Mouse (Mus musculus) cortical plate, adult 2 months (tissue): ENCODE results near the gene Omt2a. TPM values are rescaled to one million over a fixed set of nuclear protein-coding genes. Genes with fewer than 3 reads are reported as not detected.
"Not testable (repeated sequence)": the region's sequence is repeated elsewhere in the genome, so short reads cannot be mapped to it uniquely, and the experiment has no call there.

Source experiments
- H3K27ac ChIP-seq: fragments of 200-500 bp; 2 replicates; pipeline ENCODE4 v1.5.1; 2012; ENCODE audit warnings: low read length, control low read depth, inconsistent platforms; ENCODE audit not compliant: insufficient read depth
- H3K4me1 ChIP-seq: fragments of 200-500 bp; 2 replicates; pipeline ENCODE4 v1.6.1; 2011; ENCODE audit warnings: low read length; ENCODE audit not compliant: control insufficient read depth, insufficient read depth
- H3K4me3 ChIP-seq: fragments of 200-500 bp; 2 replicates; pipeline ENCODE4 v1.5.1; 2011; ENCODE audit warnings: mild to moderate bottlenecking, low read length, control low read depth; ENCODE audit not compliant: insufficient read depth
- CTCF ChIP-seq: fragments of 200-500 bp; IDR thresholded peaks from 2 replicates; pipeline ENCODE4 v1.5.1; 2011; ENCODE audit warnings: mild to moderate bottlenecking, control low read depth, low read length; ENCODE audit not compliant: insufficient read depth; ENCODE audit errors: extremely low read depth
- POLR2A ChIP-seq: fragments of 200-500 bp; IDR thresholded peaks from 2 replicates; pipeline ENCODE4 v1.6.1; 2011; ENCODE audit warnings: mild to moderate bottlenecking, low read length, control low read depth; ENCODE audit not compliant: insufficient read depth; ENCODE audit errors: extremely low read depth
- polyA plus RNA-seq: library from polyadenylated mRNA; depleted of rRNA; stranded (reverse); fragments of >200 nt; gene quantifications from 2 replicates; pipeline ENCODE4 v1.2.3, GENCODE M21; 2012; rRNA removed

The Omt2a gene
- not detected in 2 replicates for polyA plus RNA-seq

DNA sequence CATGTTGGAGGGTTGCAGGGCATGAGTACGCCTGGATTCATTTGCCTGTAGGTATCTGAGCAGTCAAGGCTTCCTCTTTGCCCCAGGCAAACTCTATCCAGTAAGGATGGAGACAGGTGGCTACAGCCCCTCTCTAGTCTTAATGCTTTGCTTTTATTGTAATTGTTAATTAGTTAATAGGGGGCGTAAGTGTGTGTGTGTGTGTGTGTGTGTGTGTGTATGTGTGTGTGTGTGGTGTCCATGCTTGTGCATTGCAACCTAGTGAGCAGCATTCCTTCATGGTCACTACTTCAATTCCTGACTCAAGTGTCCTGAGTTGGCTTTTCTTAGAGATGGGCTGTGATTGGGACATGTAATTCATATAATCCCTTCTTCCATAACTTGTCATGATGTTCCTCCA is at the start of gene Omt2a:
Gene Omt2a, minus strand, starts transcription at position 101 of the 400 bp plus-strand sequence.
- H3K4me3 ChIP-seq, result no peak within 1 kb of the TSS
- TF ChIP-seq POLR2A (no peak), CTCF (no peak)
- no peaks in the 10 kb centered on the region for H3K4me1 ChIP-seq
- no peak within 1 kb of the TSS for H3K27ac ChIP-seq

DNA sequence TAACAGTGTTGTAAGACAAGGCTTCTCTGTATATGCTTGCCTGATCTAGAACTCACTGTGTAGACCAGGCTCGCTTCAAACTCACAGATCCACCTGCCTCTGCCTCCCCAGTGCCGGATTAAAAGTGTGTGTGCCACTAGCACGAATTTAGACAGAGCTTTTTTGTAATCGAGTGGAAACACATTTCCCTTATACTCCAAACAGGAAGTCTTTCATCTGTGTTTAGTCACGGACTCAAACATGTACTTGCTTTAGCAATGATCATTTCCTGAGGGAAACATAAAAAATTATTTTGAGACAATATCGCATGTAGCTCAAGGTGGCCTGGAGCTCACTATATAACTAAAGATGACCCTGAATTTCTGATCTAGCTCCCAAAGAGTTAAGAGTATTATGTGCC is 48.8 kb upstream of the Omt2a start:
- no peak for TF ChIP-seq CTCF
- TF ChIP-seq POLR2A, result no peak
- Histone ChIP-seq H3K4me1 (no peaks in the 10 kb centered on the region), H3K27ac (no peak overlapping the region), H3K4me3 (no peak overlapping the region)

DNA sequence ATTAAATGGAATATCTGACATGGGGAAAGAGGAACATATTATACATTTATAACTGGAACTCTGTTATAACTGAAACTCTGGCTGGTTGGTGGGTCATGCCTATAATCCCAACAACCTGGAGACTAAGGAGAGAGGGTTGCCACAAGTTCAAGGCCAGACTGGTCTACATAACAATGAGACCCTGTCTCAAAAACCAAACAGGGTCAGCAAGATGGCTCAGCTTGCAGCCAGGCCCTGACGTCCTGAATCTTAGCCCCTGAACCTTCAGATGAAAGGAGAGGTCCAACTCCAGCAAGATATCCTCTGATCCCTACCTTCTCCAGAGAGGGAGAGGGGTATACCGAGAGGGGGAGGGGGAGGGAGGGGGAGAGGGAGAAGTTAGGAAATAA is 45.9 kb upstream of the Omt2a start:
- Histone ChIP-seq H3K4me3 (no peak overlapping the region), H3K27ac (no peak overlapping the region), H3K4me1 (no peaks in the 10 kb centered on the region)
- TF ChIP-seq POLR2A (no peak), CTCF (no peak)

DNA sequence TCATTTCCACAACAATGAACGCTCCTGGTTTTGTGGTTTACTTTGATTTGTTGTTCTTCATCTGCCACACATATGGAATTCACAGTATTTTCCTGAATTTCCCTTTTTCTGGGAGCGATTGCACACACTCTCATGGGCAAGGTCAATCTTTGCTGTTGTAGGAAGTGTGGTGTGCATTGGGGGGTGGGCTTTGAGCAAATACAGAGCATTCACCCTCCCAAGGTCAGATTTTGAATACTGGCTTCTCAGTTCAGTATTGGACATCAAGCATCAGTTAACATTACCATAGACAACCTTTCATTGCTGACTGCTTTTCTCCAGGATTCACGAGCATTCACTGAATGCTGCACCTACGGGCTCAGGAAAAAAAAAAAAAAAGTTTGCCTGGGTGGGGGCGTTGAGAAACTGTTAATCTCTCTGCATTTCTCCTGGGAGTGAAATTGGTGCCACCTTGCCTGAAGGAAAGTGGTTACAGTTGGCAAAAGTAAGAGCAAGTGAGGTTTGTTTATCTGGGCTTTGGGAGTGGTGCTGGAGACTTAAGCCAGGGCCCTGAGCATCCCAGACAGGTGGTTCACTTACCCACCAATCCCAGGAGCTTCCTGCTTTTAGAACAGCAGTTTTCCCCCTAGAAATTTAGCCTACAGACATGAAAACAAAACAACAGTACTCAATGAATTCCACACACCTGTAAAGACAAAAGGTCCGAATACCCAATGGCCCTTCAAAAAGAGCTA is 45.3 kb upstream of the Omt2a start:
- no peak overlapping the region for H3K27ac ChIP-seq
- H3K4me1 ChIP-seq, result no peaks in the 10 kb centered on the region
- H3K4me3 ChIP-seq, result no peak overlapping the region
- no peak for TF ChIP-seq CTCF
- TF ChIP-seq POLR2A, result no peak

DNA sequence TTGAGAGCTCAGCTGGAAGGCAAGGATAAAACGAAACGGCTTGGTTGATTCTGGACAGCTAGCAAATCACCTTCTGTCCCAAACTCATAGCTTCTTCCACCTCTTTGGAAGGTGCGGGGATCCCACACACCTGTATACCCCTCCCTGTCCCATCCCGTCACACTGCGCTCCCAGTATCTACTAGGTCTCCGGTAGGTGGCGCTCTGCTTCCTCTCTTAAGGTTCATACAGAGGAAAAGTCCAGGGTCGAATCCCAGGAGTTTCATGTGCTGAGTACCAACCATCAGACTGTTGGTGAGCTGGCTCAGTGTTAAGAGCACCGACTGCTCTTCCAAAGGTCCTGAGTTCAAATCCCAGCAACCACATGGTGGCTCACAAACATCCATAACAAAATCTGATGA is 43.5 kb upstream of the Omt2a start:
- Histone ChIP-seq H3K4me3 (no peak overlapping the region), H3K27ac (no peak overlapping the region), H3K4me1 (no peaks in the 10 kb centered on the region)
- TF ChIP-seq POLR2A (no peak), CTCF (peak; percentile 71)

DNA sequence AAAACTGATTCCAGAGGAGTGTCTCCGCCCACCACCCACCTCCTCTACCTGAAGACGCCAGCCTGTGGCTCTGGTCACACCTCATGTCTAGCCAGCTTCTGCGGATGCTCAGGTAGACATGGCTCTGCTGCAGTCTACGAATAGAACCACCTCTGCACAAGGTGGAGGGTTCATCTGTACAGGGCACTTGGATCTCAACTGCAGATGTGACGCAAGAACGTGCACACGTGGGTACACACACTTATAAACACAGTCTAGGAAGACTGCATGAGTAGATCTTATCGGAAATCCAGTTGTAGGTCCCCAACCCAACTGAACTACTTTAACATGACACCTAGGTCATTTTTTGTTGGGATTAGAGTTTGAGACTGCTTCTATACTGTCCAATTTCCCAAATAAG is 41.0 kb upstream of the Omt2a start, which contains the start of gene Gsta2:
Gene Gsta2, minus strand, starts transcription at position 178 of the 400 bp plus-strand sequence.
- no peak for TF ChIP-seq POLR2A
- TF ChIP-seq CTCF, result no peak
- no peak within 1 kb of the TSS for H3K4me3 ChIP-seq
- no peaks in the 10 kb centered on the region for H3K4me1 ChIP-seq
- no peak within 1 kb of the TSS for H3K27ac ChIP-seq

DNA sequence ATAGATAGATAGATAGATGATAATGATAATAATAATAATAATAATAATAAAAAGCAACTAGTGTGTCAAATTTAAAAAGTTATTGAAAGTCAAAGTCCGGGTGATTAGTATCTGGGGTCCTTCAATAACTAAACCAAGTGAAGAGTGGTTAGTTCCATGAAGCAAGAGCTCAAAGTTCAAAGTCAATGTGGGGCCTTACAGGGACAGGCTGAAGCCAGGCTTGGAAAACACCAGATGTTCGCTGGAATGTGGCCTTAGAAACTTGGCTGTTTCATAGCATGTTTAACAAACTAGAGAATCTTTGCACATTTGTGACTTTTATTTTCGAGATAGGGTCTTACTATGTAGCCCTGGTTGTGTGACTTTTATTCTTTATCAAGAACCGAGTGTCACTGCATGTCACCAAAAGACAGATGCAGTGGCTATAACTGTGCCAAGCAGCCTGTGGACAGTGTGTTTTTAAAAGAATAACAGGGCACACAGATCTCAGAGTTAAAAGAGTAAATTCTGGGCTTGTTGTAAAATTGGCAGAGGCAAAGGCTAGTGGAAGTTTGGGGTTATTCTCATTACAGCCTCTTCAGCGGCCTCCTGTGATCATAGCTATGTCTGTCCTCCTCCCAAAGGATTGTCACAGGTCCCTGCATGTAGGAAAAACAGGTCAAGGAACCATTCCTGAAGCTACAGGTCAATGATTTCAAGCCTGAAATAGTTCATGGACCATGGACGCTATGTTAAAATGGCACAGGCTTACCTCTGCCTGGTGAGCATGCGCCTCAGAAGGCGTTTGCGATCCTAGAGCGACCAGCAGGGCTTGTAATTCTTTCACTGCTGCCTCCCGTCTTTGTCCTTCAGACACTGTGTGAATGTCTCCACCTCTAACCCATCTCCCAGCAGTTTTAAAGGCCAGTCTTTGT is 40.3 kb upstream of the Omt2a start:
- Histone ChIP-seq H3K27ac (no peak overlapping the region), H3K4me3 (no peak overlapping the region), H3K4me1 (no peaks in the 10 kb centered on the region)
- TF ChIP-seq CTCF (no peak), POLR2A (no peak)

DNA sequence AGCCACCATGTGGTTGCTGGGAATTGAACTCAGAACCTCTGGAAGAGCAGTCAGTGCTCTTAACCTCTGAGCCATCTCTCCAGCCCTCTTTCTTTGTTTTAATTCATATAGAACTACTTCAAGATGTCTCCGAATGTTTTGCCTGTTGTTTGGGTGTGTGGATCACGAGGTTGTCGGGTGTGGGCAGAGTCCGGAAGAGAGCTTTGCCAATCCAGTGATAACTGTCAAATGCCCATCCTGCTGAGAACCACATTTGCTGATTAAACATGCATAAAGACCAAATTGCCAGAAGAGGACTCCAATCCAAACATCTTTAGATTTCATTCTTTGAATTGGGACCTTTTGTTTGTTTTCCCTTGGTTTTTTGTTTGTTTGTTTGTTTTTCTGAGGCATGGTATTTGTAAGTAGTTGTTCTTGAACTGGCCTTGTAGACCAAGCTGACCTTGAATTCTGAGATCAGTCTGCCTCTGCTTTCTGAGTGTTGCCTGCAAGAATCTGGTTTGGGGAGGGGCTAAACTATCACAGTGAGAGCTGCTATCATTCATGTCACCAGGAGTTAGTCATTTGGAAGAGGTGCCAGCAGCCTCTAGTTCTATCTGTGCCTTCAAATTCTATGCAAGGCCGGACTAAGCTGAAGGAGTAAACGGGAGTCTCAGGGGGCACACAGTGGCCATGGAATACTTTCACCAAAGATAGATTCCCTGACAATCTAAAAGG is 37.1 kb upstream of the Omt2a start:
- no peaks in the 10 kb centered on the region for H3K4me1 ChIP-seq
- TF ChIP-seq POLR2A, result no peak
- no peak for TF ChIP-seq CTCF
- H3K4me3 ChIP-seq, result no peak overlapping the region
- H3K27ac ChIP-seq, result no peak overlapping the region

DNA sequence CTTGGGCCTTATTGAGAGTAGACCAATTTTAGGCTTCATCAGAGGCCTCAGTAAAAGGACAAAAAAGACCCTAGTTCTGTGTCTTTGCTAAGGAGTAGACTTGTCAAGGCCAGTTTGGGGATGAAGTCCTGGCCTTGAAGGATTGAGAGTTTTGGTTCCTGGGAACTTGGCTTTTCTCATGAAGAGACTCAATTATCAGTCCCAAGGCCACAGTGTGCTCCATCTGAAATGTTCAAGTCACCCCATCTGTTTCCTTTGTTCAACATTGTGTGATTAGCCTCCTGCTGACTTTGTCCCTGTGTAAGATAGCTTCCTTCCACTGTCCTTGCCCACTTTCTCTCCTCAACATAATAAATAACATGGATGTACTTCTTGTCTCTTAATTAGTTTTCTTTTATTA is 35.4 kb upstream of the Omt2a start:
- not testable (repeated sequence) for H3K27ac ChIP-seq, H3K4me1 ChIP-seq, H3K4me3 ChIP-seq

DNA sequence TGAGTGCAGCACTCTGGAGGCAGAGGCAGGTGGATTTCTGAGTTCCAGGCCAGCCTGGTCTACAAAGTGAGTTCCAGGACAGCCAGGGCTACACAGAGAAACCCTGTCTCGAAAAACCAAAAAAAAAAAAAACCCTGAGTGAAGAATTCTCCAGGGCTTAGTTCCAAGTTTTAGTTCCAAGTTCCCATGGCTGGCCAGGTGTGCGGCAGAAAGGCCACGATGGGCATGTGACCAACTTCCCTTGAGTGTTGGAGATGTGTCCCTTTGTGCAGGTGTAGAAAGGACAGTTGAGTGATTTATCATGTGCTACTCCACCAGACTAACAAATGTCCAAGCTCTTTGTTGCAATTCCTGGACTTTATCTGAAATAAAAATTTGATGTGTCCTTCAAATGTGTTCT is 34.5 kb upstream of the Omt2a start:
- H3K4me1 ChIP-seq, H3K27ac ChIP-seq, H3K4me3 ChIP-seq: not testable (repeated sequence)

DNA sequence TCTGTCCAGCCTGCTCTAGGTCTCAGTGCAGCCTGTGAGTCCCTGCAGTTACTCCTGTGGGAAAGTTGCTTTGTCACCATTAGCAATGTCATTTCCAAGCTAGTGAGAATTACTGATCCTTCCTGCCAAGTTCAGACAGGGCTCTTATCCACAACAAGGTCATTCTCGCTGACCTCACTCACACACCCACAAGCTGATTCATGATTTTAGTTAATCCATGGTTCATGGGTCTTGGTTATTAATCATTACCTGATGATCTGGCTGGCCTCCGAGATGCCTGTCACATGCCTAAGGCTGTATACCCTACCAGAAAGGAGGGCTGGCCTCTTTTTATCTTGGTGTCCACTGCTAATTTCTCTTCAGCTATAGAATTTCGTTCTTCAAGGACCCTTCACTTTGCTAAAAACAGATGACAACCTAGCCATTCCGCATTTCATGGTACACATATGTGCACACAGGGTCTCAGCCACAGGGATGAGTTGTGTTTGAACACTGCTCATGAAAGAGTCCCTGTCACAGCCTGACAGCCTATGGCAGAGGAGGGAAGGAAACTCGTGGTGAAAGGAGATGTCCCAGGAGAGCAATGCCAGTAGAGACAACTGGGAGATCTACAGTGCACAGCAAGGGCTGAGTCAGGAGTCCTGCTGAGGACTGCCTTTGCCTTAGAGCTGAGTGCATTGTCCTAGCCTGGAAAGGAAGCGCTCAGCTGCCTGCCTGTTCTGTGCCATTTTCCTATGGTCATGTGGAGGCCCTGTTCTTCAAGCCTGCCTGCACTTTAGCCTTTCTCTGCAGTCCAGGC is 33.8 kb upstream of the Omt2a start:
- not testable (repeated sequence) for H3K27ac ChIP-seq, H3K4me3 ChIP-seq, H3K4me1 ChIP-seq
